Mouse (Mus musculus) forebrain, postnatal 0 days (tissue): ENCODE measurements around the gene Rad1. TPM values are rescaled to one million over a fixed set of nuclear protein-coding genes. Genes with fewer than 3 reads are reported as not detected.
"Not testable (repeated sequence)": the region's sequence is repeated elsewhere in the genome, so short reads cannot be mapped to it uniquely, and the experiment has no call there.

Experiments
- ATAC-seq: fragments of 200-750 bp; cut with Nextera tagmentation; 2 replicates; pipeline ENCODE4 v1.8.0; 2017; ENCODE audit warnings: mild to moderate bottlenecking, moderate library complexity
- DNase-seq: peaks from one replicate; pipeline ENCODE4 v3.0.0-alpha.2; 2015
- H3K27ac ChIP-seq: fragments of 300-500 bp; sonication (generic); 2 replicates; pipeline ENCODE4 v1.5.1; 2014; ENCODE audit warnings: low read depth, mild to moderate bottlenecking, antibody characterized with exemption, low read length, moderate library complexity, mixed read lengths
- H3K27me3 ChIP-seq: fragments of 300-500 bp; sonication (generic); 2 replicates; pipeline ENCODE4 v1.6.1; 2014; ENCODE audit warnings: mild to moderate bottlenecking, low read length, mixed read lengths; ENCODE audit not compliant: insufficient read depth
- H3K36me3 ChIP-seq: fragments of 300-500 bp; sonication (generic); 2 replicates; pipeline ENCODE4 v1.6.1; 2014; ENCODE audit warnings: mild to moderate bottlenecking, moderate library complexity; ENCODE audit not compliant: insufficient read depth
- H3K4me1 ChIP-seq: fragments of 300-500 bp; sonication (generic); 2 replicates; pipeline ENCODE4 v1.6.1; 2014; ENCODE audit warnings: antibody characterized with exemption; ENCODE audit not compliant: insufficient read depth
- H3K4me2 ChIP-seq: fragments of 300-500 bp; sonication (generic); 2 replicates; pipeline ENCODE4 v1.6.1; 2014; ENCODE audit warnings: low read depth, mild to moderate bottlenecking, moderate library complexity
- H3K4me3 ChIP-seq: fragments of 300-500 bp; sonication (generic); 2 replicates; pipeline ENCODE4 v1.5.1; 2014; ENCODE audit warnings: low read depth, low read length, mixed read lengths
- H3K9ac ChIP-seq: fragments of 300-500 bp; sonication (generic); 2 replicates; pipeline ENCODE4 v1.6.1; 2014; ENCODE audit warnings: mild to moderate bottlenecking
- H3K9me3 ChIP-seq: fragments of 300-500 bp; sonication (generic); 2 replicates; pipeline ENCODE4 v1.6.1; 2016; ENCODE audit warnings: low read length
- CTCF ChIP-seq: sonication (generic); IDR thresholded peaks from 2 replicates; pipeline ENCODE4 v1.5.1; 2016; ENCODE audit warnings: antibody characterized with exemption, control low read depth, low read depth
- WGBS: fragments of 180-500 bp; shearing (Covaris S2); extraction: QIAGEN DNeasy Blood & Tissue Kit; methylation state at CpG from one replicate; pipeline ENCODE4 v1.1.7; 2014; 5-methylcytosine and 5-hydroxymethylcytosine counted together
- polyA plus RNA-seq: library from polyadenylated mRNA; unstranded; fragments of >200 nt; fragmentation: Nextera tagmentation; extraction: Ambion mirVana; gene quantifications from 2 replicates; pipeline ENCODE4 v1.2.1, GENCODE M21; 2015
- total RNA-seq: library from RNA; depleted of rRNA; stranded (reverse); fragments of >200 nt; gene quantifications from 2 replicates; pipeline ENCODE4 v1.2.3, GENCODE M21; 2014

The Rad1 gene
- total and polyA plus RNA-seq, 2 experiments from 2014 or later: 18.7 to 23.3 TPM

GRCm38 (mm10) chr15:10506099-10506498, 20.3 kb downstream of the Rad1 start:
- no peak overlapping the region for H3K27ac ChIP-seq
- H3K4me1 ChIP-seq: no peaks in the 10 kb centered on the region
- TF ChIP-seq CTCF: no peak
- H3K27me3 ChIP-seq: no peaks in the 10 kb centered on the region
- no peaks in the 10 kb centered on the region for H3K9me3 ChIP-seq
- WGBS: 76% methylated on average over 11 of the region's 11 CpGs
- H3K4me3 ChIP-seq: no peak overlapping the region
- ATAC-seq (no peak), DNase-seq (no peak)
- no peak overlapping the region for H3K9ac ChIP-seq
- no peaks in the 10 kb centered on the region for H3K36me3 ChIP-seq
- H3K4me2 ChIP-seq: no peak overlapping the region

GRCm38 (mm10) chr15:10515166-10515565, 29.3 kb downstream of the Rad1 start:
- ATAC-seq (no peak), DNase-seq (no peak)
- Histone ChIP-seq H3K4me3 (no peak overlapping the region), H3K27me3 (no peaks in the 10 kb centered on the region), H3K4me2 (no peak overlapping the region), H3K27ac (no peak overlapping the region), H3K36me3 (no peaks in the 10 kb centered on the region), H3K9me3 (no peaks in the 10 kb centered on the region), H3K4me1 (no peaks in the 10 kb centered on the region), H3K9ac (no peak overlapping the region)
- 78% methylated on average over 7 of the region's 7 CpGs for WGBS
- TF ChIP-seq CTCF: no peak

- no peaks in the 10 kb centered on the region for H3K36me3 ChIP-seq
- no peak overlapping the region for H3K27ac ChIP-seq
- no peak overlapping the region for H3K4me3 ChIP-seq
- H3K9ac ChIP-seq: no peak overlapping the region
- 86% methylated on average over 1 of the region's 1 CpGs for WGBS
- DNase-seq: no peak
- no peaks in the 10 kb centered on the region for H3K9me3 ChIP-seq
- no peaks in the 10 kb centered on the region for H3K4me1 ChIP-seq
- H3K27me3 ChIP-seq: no peaks in the 10 kb centered on the region
- no peak for TF ChIP-seq CTCF
- ATAC-seq: no peak
- H3K4me2 ChIP-seq: no peak overlapping the region
Observed at GRCm38 (mm10) chr15:10525896-10526295, 40.1 kb downstream of the Rad1 start.

GRCm38 (mm10) chr15:10531352-10531751, 45.5 kb downstream of the Rad1 start:
- DNase-seq: no peak
- Histone ChIP-seq H3K4me1 (no peaks in the 10 kb centered on the region), H3K36me3 (no peaks in the 10 kb centered on the region), H3K4me3 (no peak overlapping the region), H3K4me2 (no peak overlapping the region), H3K27me3 (no peaks in the 10 kb centered on the region), H3K9ac (no peak overlapping the region), H3K9me3 (no peaks in the 10 kb centered on the region), H3K27ac (no peak overlapping the region)
- no peak for ATAC-seq
- TF ChIP-seq CTCF: no peak
- WGBS: 83% methylated on average over 4 of the region's 4 CpGs

- not testable (repeated sequence) for DNase-seq
- WGBS: 75% methylated on average over 10 of the region's 10 CpGs
Observed at GRCm38 (mm10) chr15:10533361-10533760, 47.5 kb downstream of the Rad1 start.

GRCm38 (mm10) chr15:10534591-10534990, 48.8 kb downstream of the Rad1 start:
- no peak overlapping the region for H3K4me2 ChIP-seq
- no peak for TF ChIP-seq CTCF
- no peaks in the 10 kb centered on the region for H3K27me3 ChIP-seq
- H3K4me3 ChIP-seq: no peak overlapping the region
- DNase-seq (no peak), ATAC-seq (no peak)
- H3K9me3 ChIP-seq: no peaks in the 10 kb centered on the region
- no peaks in the 10 kb centered on the region for H3K4me1 ChIP-seq
- H3K36me3 ChIP-seq: no peaks in the 10 kb centered on the region
- 90% methylated on average over 5 of the region's 5 CpGs for WGBS
- H3K27ac ChIP-seq: no peak overlapping the region
- no peak overlapping the region for H3K9ac ChIP-seq

More at GRCm38 (mm10) chr15:10533361-10533760, 47.5 kb downstream of the Rad1 start:
- ATAC-seq: 0 out of 2 replicates have a peak, but pooled peaks have one; percentile 36
- not testable (repeated sequence) for H3K4me2 ChIP-seq, H3K27ac ChIP-seq, H3K9me3 ChIP-seq, H3K27me3 ChIP-seq, H3K4me3 ChIP-seq, H3K4me1 ChIP-seq, H3K9ac ChIP-seq, H3K36me3 ChIP-seq

- Histone ChIP-seq H3K27ac (no peak overlapping the region), H3K9ac (no peak overlapping the region), H3K4me2 (no peak overlapping the region), H3K9me3 (no peaks in the 10 kb centered on the region), H3K4me3 (no peak overlapping the region), H3K4me1 (no peaks in the 10 kb centered on the region), H3K27me3 (no peaks in the 10 kb centered on the region), H3K36me3 (no peaks in the 10 kb centered on the region)
- no peak for ATAC-seq
- no peak for TF ChIP-seq CTCF
- no peak for DNase-seq
- WGBS: 92% methylated on average over 7 of the region's 7 CpGs
Observed at GRCm38 (mm10) chr15:10535969-10536368, 50.2 kb downstream of the Rad1 start.
